Mouse (Mus musculus) neural tube, embryonic 13.5 days (tissue): ENCODE results near the gene Sertad2. TPM values are rescaled to one million over a fixed set of nuclear protein-coding genes. Genes with fewer than 3 reads are reported as not detected.

Experiments used
- ATAC-seq: fragments of 200-750 bp; cut with Nextera tagmentation; 2 replicates; pipeline ENCODE4 v1.8.0; 2017; ENCODE audit warnings: low read depth, mild to moderate bottlenecking, moderate TSS enrichment, moderate library complexity
- H3K27ac ChIP-seq: fragments of 300-500 bp; sonication (generic); replicated peaks from 2 replicates; pipeline ENCODE4 v1.5.1; 2015; ENCODE audit warnings: moderate library complexity, mild to moderate bottlenecking, inconsistent platforms
- H3K27me3 ChIP-seq: fragments of 300-500 bp; sonication (generic); 2 replicates; pipeline ENCODE4 v1.6.1; 2015; ENCODE audit warnings: mild to moderate bottlenecking, inconsistent platforms
- H3K36me3 ChIP-seq: fragments of 300-500 bp; sonication (generic); 2 replicates; pipeline ENCODE4 v1.6.1; 2015; ENCODE audit warnings: mild to moderate bottlenecking, inconsistent platforms
- H3K4me1 ChIP-seq: fragments of 300-500 bp; sonication (generic); replicated peaks from 2 replicates; pipeline ENCODE4 v1.6.1; 2015; ENCODE audit warnings: inconsistent platforms
- H3K4me2 ChIP-seq: fragments of 300-500 bp; sonication (generic); 2 replicates; pipeline ENCODE4 v1.6.1; 2015; ENCODE audit warnings: inconsistent platforms, mild to moderate bottlenecking, moderate library complexity
- H3K4me3 ChIP-seq: fragments of 300-500 bp; sonication (generic); 2 replicates; pipeline ENCODE4 v1.5.1; 2015; ENCODE audit warnings: mild to moderate bottlenecking, inconsistent platforms
- H3K9ac ChIP-seq: fragments of 300-500 bp; sonication (generic); 2 replicates; pipeline ENCODE4 v1.6.1; 2015; ENCODE audit warnings: moderate library complexity, mild to moderate bottlenecking, inconsistent platforms
- H3K9me3 ChIP-seq: fragments of 300-500 bp; sonication (generic); 2 replicates; pipeline ENCODE4 v1.6.1; 2016; ENCODE audit warnings: inconsistent platforms
- WGBS: fragments of 180-500 bp; shearing (Covaris S2); methylation state at CpG from one replicate; pipeline ENCODE4 v1.1.7; 2015; 5-methylcytosine and 5-hydroxymethylcytosine counted together
- polyA plus RNA-seq: library from polyadenylated mRNA; unstranded; fragments of >200 nt; fragmentation: Nextera tagmentation; extraction: Ambion mirVana; gene quantifications from 2 replicates; pipeline ENCODE4 v1.2.1, GENCODE M21; 2015

Gene Sertad2
- polyA plus RNA-seq, 1 experiment from 2014 or later, result 29.8 TPM

GRCm38 (mm10) chr11:20552059-20552458, 9.0 kb downstream of the Sertad2 start:
- H3K27me3 ChIP-seq, result no peaks in the 10 kb centered on the region
- H3K9ac ChIP-seq, result no peak overlapping the region
- H3K36me3 ChIP-seq, result no peaks in the 10 kb centered on the region
- H3K9me3 ChIP-seq, result no peaks in the 10 kb centered on the region
- H3K4me2 ChIP-seq, result no peak overlapping the region
- H3K27ac ChIP-seq, result no peak overlapping the region
- H3K4me3 ChIP-seq, result no peak overlapping the region
- peaks cover 7% of the 10 kb centered on the region; the same call in 1 of the 2 replicates for H3K4me1 ChIP-seq
- ATAC-seq, result no peak
- 97% methylated on average over 2 of the region's 2 CpGs for WGBS

- H3K9me3 ChIP-seq, result no peaks in the 10 kb centered on the region
- no peak overlapping the region for H3K9ac ChIP-seq
- H3K4me1 ChIP-seq, result peaks cover 7% of the 10 kb centered on the region; the same call in 1 of the 2 replicates
- H3K27ac ChIP-seq, result no peak overlapping the region
- H3K4me2 ChIP-seq, result no peak overlapping the region
- H3K27me3 ChIP-seq, result no peaks in the 10 kb centered on the region
- no peaks in the 10 kb centered on the region for H3K36me3 ChIP-seq
- ATAC-seq, result no peak
- WGBS, result 67% methylated on average over 8 of the region's 8 CpGs
- no peak overlapping the region for H3K4me3 ChIP-seq
Observed at GRCm38 (mm10) chr11:20552758-20553673, 10.0 kb downstream of the Sertad2 start.

- Histone ChIP-seq H3K27me3 (no peaks in the 10 kb centered on the region), H3K4me3 (no peak overlapping the region), H3K4me1 (peaks cover 7% of the 10 kb centered on the region; the same call in 1 of the 2 replicates), H3K36me3 (no peaks in the 10 kb centered on the region), H3K9ac (no peak overlapping the region), H3K4me2 (no peak overlapping the region), H3K9me3 (no peaks in the 10 kb centered on the region), H3K27ac (no peak overlapping the region)
- no peak for ATAC-seq
- WGBS, result 72% methylated on average over 2 of the region's 3 CpGs
Observed at GRCm38 (mm10) chr11:20555651-20556050, 12.6 kb downstream of the Sertad2 start.

GRCm38 (mm10) chr11:20556163-20556911, 13.3 kb downstream of the Sertad2 start:
- Histone ChIP-seq H3K9ac (no peak overlapping the region), H3K9me3 (no peaks in the 10 kb centered on the region), H3K36me3 (no peaks in the 10 kb centered on the region), H3K4me2 (no peak overlapping the region), H3K4me3 (no peak overlapping the region), H3K27me3 (no peaks in the 10 kb centered on the region), H3K27ac (no peak overlapping the region), H3K4me1 (peaks cover 10% of the 10 kb centered on the region)
- 84% methylated on average over 7 of the region's 7 CpGs for WGBS
- no peak for ATAC-seq

GRCm38 (mm10) chr11:20559236-20559950, 16.3 kb downstream of the Sertad2 start:
- no peaks in the 10 kb centered on the region for H3K27me3 ChIP-seq
- 77% methylated on average over 11 of the region's 11 CpGs for WGBS
- no peak for ATAC-seq

GRCm38 (mm10) chr11:20559951-20560642, 17.0 kb downstream of the Sertad2 start:
- Histone ChIP-seq H3K9me3 (no peaks in the 10 kb centered on the region), H3K27ac (no peak overlapping the region), H3K27me3 (no peaks in the 10 kb centered on the region), H3K9ac (no peak overlapping the region), H3K36me3 (no peaks in the 10 kb centered on the region), H3K4me1 (peaks cover 11% of the 10 kb centered on the region; the same call in 1 of the 2 replicates), H3K4me3 (no peak overlapping the region), H3K4me2 (no peak overlapping the region)
- ATAC-seq, result no peak
- WGBS, result 68% methylated on average over 10 of the region's 10 CpGs

More at GRCm38 (mm10) chr11:20559236-20559950, 16.3 kb downstream of the Sertad2 start:
- Histone ChIP-seq H3K4me2 (no peak overlapping the region), H3K9me3 (no peaks in the 10 kb centered on the region), H3K4me1 (peaks cover 11% of the 10 kb centered on the region; the same call in 1 of the 2 replicates), H3K4me3 (no peak overlapping the region), H3K27ac (no peak overlapping the region), H3K9ac (no peak overlapping the region), H3K36me3 (no peaks in the 10 kb centered on the region)

GRCm38 (mm10) chr11:20561323-20562002, 18.4 kb downstream of the Sertad2 start:
- H3K9me3 ChIP-seq, result no peaks in the 10 kb centered on the region
- peak overlapping the region; percentile 25 for H3K4me3 ChIP-seq
- H3K27me3 ChIP-seq, result no peaks in the 10 kb centered on the region
- ATAC-seq, result peak; percentile 98
- H3K36me3 ChIP-seq, result no peaks in the 10 kb centered on the region
- peak overlapping the region; percentile 51 for H3K4me2 ChIP-seq
- H3K27ac ChIP-seq, result peak overlapping the region; percentile 72
- 8% methylated on average over 13 of the region's 13 CpGs for WGBS
- H3K9ac ChIP-seq, result peak overlapping the region; percentile 63
- peaks cover 11% of the 10 kb centered on the region; the same call in 1 of the 2 replicates for H3K4me1 ChIP-seq

GRCm38 (mm10) chr11:20565057-20565456, 22.0 kb downstream of the Sertad2 start:
- no peaks in the 10 kb centered on the region for H3K27me3 ChIP-seq
- H3K9me3 ChIP-seq, result no peaks in the 10 kb centered on the region
- no peak overlapping the region for H3K27ac ChIP-seq
- no peak overlapping the region for H3K4me2 ChIP-seq
- 94% methylated on average over 4 of the region's 4 CpGs for WGBS
- ATAC-seq, result no peak
- no peak overlapping the region for H3K4me3 ChIP-seq
- no peaks in the 10 kb centered on the region for H3K36me3 ChIP-seq
- no peak overlapping the region for H3K9ac ChIP-seq
- peaks cover 11% of the 10 kb centered on the region; the same call in 1 of the 2 replicates for H3K4me1 ChIP-seq

- H3K36me3 ChIP-seq, result no peaks in the 10 kb centered on the region
- no peak overlapping the region for H3K4me2 ChIP-seq
- H3K9ac ChIP-seq, result no peak overlapping the region; the same call in 1 of the 2 replicates
- no peaks in the 10 kb centered on the region for H3K27me3 ChIP-seq
- ATAC-seq, result peak; percentile 75
- peaks cover 12% of the 10 kb centered on the region for H3K4me1 ChIP-seq
- H3K27ac ChIP-seq, result 0 out of 2 replicates have a peak overlapping the region, but pooled peaks have one; percentile 18
- WGBS, result 21% methylated on average over 5 of the region's 5 CpGs
- H3K4me3 ChIP-seq, result no peak overlapping the region
- H3K9me3 ChIP-seq, result no peaks in the 10 kb centered on the region
Observed at GRCm38 (mm10) chr11:20571702-20572413, 28.8 kb downstream of the Sertad2 start.

- no peak for ATAC-seq
- Histone ChIP-seq H3K9me3 (no peaks in the 10 kb centered on the region), H3K9ac (no peak overlapping the region), H3K4me1 (peaks cover 12% of the 10 kb centered on the region), H3K27ac (0 out of 2 replicates have a peak overlapping the region, but pooled peaks have one; percentile 18), H3K27me3 (no peaks in the 10 kb centered on the region), H3K4me2 (no peak overlapping the region), H3K4me3 (no peak overlapping the region), H3K36me3 (no peaks in the 10 kb centered on the region)
- 65% methylated on average over 8 of the region's 8 CpGs for WGBS
Observed at GRCm38 (mm10) chr11:20576046-20576635, 33.1 kb downstream of the Sertad2 start.
